Mouse (Mus musculus): ENCODE measurements around the gene Tmem139.
A peak's percentile ranks its signal among the peaks of the same experiment; 100 is the strongest.

Tmem139 gene

DNA sequence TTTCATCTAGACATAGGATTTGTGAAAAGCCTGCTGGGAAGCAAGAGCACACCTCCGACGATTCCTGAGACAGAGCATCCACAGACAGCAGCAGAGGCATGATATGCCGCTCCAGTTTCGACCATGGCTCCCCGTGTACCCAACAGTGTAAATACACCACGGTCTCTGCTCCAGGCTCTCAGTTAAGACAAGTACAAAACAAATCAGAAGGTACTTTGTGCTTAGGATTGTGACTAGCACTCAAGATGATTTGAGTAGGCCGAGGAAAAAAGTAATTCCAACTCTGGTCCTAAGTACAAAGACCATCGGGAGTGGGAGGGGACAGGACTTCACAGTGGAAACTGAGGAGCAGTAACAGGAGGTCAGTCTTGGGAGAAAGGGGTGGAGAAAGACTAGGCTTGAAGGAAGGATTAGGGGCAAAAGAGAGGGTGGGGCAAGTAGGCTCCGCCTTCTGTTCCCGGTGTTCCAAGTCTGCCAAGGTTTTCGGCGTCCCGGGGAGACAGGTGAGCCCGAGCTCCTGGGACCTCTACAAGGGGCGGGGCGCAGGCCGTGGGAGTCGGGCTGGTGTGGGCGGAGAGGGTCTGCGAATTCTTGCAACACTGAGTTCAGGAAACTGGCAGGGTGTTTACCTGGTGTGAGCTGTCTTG, at the start of gene Tmem139:
Gene Tmem139 (plus strand): TSS at position 447 of the 647 bp plus-strand sequence.
- peak; percentile 50 for DNase-seq

DNA sequence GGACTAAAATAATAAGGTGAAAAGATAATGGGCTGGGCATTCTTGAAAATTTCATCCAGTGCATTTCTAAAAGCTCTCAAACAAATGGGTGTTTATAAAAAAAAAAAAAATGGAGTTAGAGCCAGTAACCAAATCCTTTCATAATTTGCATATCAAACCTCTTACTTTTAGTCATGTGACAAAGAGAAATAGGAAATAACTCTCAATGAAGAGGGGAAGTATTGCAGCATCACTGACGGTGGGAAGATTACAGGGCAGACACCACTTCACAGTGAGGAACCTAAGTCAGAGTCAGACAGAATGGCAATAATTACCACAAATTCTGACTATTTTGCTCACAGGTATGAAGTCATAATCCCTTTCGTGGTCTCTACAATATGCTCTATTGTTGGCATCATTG, 46.7 kb upstream of the Tmem139 start, which contains the start of gene Tas2r144:
Gene Tas2r144 (plus strand): TSS at position 301 of the 400 bp plus-strand sequence.
- DNase-seq = no peak

DNA sequence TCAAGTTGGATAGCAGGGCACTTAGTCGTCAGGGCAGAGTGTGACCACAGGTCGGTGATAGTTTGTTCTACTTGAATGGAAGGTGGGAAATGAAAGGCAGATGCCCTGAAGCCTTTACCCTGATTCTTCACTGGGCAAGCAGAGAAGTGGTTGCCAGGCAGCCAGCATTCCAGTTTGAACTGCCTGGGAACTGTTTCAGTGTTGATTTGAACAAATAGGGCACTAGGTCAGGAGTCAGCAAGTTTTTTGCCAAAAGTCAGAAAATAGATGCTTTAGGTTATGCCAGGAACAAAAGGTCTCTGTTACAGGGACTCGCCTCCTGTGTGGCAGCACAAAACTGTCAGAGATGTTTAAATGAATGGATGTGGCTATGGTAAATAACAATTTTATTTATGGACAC, 39.5 kb upstream of the Tmem139 start:
- no peak for DNase-seq

DNA sequence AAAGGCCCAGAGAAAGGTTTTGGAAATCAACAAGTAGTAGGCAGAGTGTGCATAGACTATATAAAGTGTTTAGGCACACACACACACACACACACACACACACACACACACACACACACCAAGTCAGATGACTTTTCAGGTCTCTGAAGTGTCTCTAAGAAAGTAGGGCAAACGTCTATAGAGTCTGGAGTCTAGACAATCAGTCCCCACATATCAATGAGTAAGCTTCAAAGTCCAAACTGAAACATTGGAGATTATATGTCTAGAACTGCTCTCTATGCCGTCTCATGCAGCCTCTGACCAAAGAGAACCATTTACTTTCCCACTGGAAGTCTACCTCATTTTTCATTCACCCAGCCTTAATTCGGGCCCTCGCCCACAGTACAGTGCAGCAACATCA, 36.7 kb upstream of the Tmem139 start:
- no peak for DNase-seq

GRCm38 (mm10) chr6:42227240-42228101, 34.3 kb upstream of the Tmem139 start:
- DNase-seq = peak; percentile 85

GRCm38 (mm10) chr6:42229610-42230009, 32.2 kb upstream of the Tmem139 start:
- DNase-seq = no peak

- DNase-seq = no peak
Measured at GRCm38 (mm10) chr6:42231191-42231590, 30.6 kb upstream of the Tmem139 start.

DNA sequence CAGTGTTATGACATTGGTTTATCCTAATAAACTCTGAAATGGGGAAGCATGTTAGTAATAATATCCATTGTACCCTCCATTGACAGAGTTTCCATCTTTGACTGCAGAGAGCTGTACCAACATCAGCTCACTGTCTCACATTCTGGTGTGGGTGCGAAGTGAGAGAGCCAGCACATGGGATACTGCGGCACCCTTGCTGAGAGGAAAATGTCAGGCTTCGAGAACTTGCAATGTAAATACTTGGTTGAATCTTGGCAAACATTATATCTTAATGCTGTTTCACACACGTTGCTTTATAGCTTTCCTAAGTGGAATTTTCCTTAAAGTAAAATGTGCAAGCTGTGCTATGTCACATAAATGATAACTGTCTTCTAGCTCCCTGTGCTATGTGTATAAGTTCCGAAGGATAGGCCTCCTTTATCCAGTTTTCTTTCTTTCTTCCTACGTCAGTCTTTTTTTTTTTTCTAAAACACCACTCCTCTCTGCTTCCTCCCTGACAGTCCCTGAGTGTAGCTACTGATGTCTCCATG, 24.4 kb upstream of the Tmem139 start:
- DNase-seq = no peak

- no peak for DNase-seq
Measured at GRCm38 (mm10) chr6:42241311-42242045, 20.3 kb upstream of the Tmem139 start.

DNA sequence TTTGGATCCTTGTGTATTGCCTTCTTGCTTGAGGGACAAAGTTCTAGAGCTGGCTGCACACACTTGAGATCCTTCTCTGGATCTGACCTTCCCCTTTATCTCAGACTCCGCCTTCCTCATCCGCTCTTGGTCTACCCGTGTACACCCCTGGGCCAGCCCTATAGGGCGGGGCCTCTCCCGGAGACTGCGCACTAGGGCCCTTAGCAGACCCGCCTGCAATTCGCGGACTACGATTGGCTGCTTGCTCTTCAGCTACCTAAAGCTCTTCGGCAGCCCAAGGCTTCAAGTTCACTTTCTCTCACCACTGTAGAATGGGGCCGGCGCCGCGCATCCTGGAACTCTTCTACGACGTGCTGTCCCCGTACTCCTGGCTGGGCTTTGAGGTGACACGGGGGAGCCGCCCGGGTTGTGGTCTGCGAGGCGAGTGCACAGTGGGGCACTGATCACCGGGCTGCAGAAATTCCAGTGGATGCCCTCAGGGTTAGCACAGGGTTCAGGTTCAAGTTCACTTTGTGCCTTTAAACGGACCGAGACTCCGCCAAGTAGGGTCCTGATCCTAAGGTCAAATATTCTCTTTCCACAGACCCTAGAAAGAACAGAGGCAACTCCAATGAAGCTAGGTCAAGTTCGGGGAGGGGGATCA, 15.9 kb upstream of the Tmem139 start, which contains the start of gene Gstk1:
Gene Gstk1 (plus strand): TSS at position 225 of the 643 bp plus-strand sequence.
- DNase-seq = peak; percentile 87

GRCm38 (mm10) chr6:42247173-42247572, 14.6 kb upstream of the Tmem139 start:
- peak; percentile 57 for DNase-seq

- DNase-seq = no peak
Measured at GRCm38 (mm10) chr6:42247981-42248380, 13.8 kb upstream of the Tmem139 start.

DNA sequence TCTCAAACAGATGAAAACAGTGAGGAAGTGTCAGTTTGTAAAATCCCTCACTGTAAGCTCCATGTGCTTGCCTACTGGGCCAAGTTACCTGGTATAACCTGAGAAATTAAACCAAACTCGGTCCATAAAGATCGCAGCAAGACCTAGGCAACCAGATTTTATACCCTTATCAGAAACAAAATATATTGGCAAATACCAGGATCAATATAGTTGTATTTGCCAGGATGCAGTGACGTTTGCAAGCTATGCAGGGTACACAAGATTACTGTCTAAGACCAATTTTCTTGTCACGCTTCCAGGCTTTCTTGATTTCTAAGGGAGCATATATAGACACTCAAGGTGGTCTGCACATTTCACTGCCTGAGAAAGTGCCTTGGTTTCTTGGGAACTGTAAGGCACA, 10.0 kb upstream of the Tmem139 start:
- no peak for DNase-seq

GRCm38 (mm10) chr6:42253103-42253502, 8.7 kb upstream of the Tmem139 start:
- DNase-seq = no peak

DNA sequence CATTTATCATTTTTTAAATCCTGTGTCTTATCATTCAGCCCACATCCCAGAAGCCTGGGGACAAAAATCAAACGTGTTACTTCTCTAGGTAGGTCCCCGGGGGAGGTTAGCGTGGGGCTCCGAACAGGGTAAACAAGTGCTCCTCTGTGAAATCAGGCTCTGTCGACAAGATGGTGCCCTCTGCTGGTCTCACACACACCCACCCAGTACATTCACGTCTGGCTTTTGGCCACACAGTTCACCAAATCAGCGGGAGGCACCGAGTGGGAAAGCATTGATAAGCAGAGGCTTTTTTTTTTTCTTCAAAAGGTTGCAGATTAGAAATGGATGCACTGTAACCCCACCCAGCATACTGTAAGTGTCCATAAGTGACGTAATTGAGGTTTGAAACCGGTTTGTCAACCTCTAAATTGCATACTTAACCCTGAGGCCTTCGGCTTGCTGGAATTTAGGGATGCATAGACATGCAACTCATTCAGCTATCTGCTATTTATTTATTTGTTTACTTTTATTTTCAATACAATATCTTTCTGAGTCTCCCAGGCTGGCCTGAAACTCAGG, 4.4 kb upstream of the Tmem139 start:
- DNase-seq = peak; percentile 76

DNA sequence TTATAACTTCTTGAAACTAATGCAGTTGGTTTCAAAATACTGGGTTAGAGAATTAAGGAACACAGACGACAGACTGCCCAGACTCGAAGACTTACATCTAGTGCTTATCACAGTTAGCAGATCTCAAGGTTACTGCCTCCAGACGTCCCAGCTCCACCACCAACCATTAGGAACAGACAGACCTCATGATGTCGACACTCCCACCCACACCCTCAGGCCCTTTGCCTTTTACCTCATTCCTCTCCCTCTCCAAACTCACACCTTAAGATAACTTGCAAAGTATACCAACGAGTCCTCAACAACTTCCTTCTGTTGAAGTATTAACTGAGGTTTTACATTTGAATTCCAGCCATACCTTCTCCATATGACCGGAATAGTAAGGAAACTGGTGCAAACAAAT, 1.3 kb upstream of the Tmem139 start:
- no peak for DNase-seq

GRCm38 (mm10) chr6:42264626-42265312, 3.0 kb downstream of the Tmem139 start, which contains the start of gene Casp2:
Gene Casp2 (plus strand): TSS chr6:42264985.
- peak; percentile 99 for DNase-seq

- peak; percentile 12 for DNase-seq
Measured at GRCm38 (mm10) chr6:42265391-42266330, 3.9 kb downstream of the Tmem139 start.

DNA sequence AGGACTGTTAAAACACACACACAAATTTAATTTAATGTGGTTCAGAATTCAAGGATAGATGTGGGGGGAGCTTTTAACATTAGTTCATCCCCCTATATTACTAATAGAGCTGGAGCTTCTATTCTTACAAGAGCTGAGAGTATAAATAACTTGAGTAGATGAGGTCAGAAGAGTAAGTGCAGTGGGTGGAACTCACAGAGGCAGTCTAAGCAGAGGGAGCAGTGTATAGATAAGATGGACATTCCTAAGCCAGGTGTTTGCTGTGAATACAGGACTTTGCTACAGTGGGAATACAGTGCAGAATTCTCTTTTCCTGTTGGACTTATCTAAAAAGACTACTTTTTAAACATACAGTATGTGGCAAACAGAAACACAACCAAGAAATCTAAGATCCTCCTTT, 9.0 kb downstream of the Tmem139 start:
- no peak for DNase-seq

DNA sequence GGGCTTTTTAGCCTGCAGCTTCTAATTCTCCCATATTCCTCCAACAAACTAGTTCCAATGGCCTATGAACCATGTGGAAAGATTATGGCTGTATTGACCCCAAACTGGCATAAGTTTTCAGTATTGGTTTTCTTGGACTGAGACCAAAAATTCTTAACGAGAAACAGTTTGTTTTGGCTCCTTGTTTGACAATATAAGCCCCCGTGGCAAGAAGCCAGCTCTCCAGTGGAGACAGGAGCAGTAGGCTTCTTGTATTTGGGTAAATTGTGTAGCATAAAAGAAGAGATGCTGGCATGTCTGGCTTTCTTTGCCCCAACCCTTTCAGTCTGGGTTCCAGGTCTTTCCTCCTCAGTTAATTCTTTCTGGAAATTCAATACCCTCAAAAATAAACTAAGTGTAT, 14.4 kb downstream of the Tmem139 start:
- DNase-seq = peak; percentile 73
